15 mouse cellular contexts compared by ENCODE assay signal in genomic region chr5:118043761-118044160, GRCm38 (mm10).
"Had no signal": no experiment of that assay in that cellular context is flagged by ENCODE, and none has a peak within 500 bp of the region (broad histone marks: within the 10 kb centered on the region; RNA-seq: fewer than 3 reads in every experiment).

No protein-coding gene starts in this region.

- H3K9ac ChIP-seq: lung, embryonic 14.5 days; midbrain, embryonic 13.5 days; midbrain, embryonic 15.5 days; neural tube, embryonic 12.5 days; stomach, embryonic 15.5 days had no signal

- H3K4me1 ChIP-seq: stomach, embryonic 15.5 days had no signal

- DNase-seq: lung, adult 18-20 months; lung, embryonic 14.5 days; lung, postnatal 10 days; lung, postnatal 36 days; right cerebral cortex, postnatal 14 days; thymus, adult 2 months; thymus, postnatal 25 days; thymus, postnatal 4 days had no signal

- H3K9me3 ChIP-seq: megakaryocyte, embryonic 14.5 days; midbrain, embryonic 13.5 days; midbrain, embryonic 15.5 days; neural tube, embryonic 12.5 days; stomach, embryonic 15.5 days had no signal

- H3K27ac ChIP-seq: macrophage; midbrain, embryonic 13.5 days; midbrain, embryonic 15.5 days; neural tube, embryonic 12.5 days; stomach, embryonic 15.5 days; stomach, postnatal 0 days had no signal

- H3K4me3 ChIP-seq: megakaryocyte, embryonic 14.5 days; midbrain, embryonic 13.5 days; midbrain, embryonic 15.5 days; neural tube, embryonic 12.5 days; stomach, embryonic 15.5 days had no signal

- H3K36me3 ChIP-seq: midbrain, embryonic 13.5 days; midbrain, embryonic 15.5 days; neural tube, embryonic 12.5 days; stomach, embryonic 15.5 days had no signal
